Mouse (Mus musculus) left cerebral cortex, postnatal 10 days (tissue): ENCODE measurements around the gene Gm10198. TPM values are rescaled to one million over a fixed set of nuclear protein-coding genes. Genes with fewer than 3 reads are reported as not detected.

Experiments used
- DNase-seq, 2 experiments: peaks; one replicate each; pipeline ENCODE4 v3.0.0; 2021 to 2022; ENCODE audit warnings: low spot score in 2 of 2, mixed read lengths in 1 of 2; ENCODE audit errors: extremely low spot score in 1 of 2
- intact Hi-C: fragments of 180-260 bp; cut with DNase I; formaldehyde crosslinking; loops from one replicate; pipeline ENCODE4 v1.15.1; 2025
- total RNA-seq, 2 experiments: library from RNA; stranded (reverse); gene quantifications; 2 replicates each; pipeline ENCODE4 v1.2.3; 2021

The Gm10198 gene
- total RNA-seq, result not detected

DNA sequence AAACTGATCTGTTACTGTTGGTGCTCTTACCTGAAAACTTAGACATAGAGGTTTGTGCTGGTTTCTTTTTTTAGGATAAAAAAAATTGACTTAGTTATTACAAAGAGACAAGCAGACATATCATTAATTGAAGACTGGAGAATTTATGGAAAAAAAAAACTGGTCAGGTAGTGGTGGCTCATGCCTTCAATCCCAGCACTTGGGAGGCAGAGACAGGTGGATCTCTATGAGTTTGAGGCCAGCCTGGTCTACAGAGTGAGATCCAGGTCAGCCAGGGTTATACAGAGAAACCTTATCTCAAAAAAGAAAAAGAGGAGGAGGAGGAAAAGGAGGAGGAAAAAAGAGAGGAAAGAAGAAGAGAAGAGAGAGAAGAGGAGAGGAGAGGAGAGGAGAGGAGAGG, at the start of gene Gm10198:
Gene Gm10198, plus strand, starts transcription at position 301 of the 400 bp plus-strand sequence.
- intact Hi-C loops, result no loop called here

GRCm38 (mm10) chr13:111545286-111545685, 47.3 kb upstream of the Gm10198 start:
- intact Hi-C loops, result no loop called here
- no peak for DNase-seq

More for the DNA sequence above, at the start of gene Gm10198:
- no peak for DNase-seq

DNA sequence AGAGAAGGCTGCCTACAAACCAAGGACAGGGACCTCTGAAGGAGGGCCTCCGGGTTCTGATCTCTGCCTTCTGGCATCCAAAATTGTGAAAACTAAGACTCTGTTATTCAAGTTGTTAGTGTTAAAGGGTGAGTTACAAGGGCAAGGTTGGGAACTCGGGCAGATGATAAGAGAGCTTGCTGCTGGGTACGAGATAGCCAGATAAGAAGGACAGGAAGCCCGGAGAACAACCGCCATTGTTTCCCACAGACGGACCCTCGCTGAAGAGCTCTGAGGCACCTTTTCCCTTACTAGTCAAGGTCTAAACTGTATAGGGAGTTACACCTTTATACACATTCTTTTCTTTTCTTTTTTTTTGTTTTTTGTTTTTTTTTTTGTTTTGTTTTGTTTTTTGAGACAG, 39.8 kb upstream of the Gm10198 start:
- no peak for DNase-seq
- intact Hi-C loops, result no loop called here

GRCm38 (mm10) chr13:111553182-111553581, 39.4 kb upstream of the Gm10198 start:
- intact Hi-C loops, result no loop called here
- DNase-seq, result no peak

- intact Hi-C loops, result no loop called here
- DNase-seq, result no peak
These were observed 38.6 kb upstream of the Gm10198 start for GRCm38 (mm10) chr13:111553941-111554340.

GRCm38 (mm10) chr13:111555333-111555732, 37.3 kb upstream of the Gm10198 start:
- intact Hi-C loops, result no loop called here
- no peak for DNase-seq

- DNase-seq, result no peak
- intact Hi-C loops, result no loop called here
These were observed 36.2 kb upstream of the Gm10198 start for GRCm38 (mm10) chr13:111556375-111556774.

DNA sequence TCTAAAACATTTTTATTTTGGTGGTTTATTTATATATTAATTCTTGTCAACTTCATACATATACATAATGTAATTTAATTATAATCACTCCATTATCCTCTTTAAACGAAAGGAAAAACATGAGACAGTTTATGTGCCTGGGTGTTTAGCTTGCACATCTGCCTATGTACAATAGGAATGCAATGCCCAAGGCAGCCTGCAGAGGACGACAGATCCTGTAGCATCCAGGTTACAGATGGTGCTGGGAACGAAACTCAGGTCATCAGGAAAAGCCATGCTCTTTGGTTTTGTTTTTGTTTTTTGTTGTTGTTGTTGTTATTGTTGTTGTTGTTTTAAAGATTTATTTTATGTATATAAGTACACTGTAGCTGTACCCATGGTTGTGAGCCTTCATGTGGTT, 32.4 kb upstream of the Gm10198 start:
- intact Hi-C loops, result no loop called here
- DNase-seq, result no peak

DNA sequence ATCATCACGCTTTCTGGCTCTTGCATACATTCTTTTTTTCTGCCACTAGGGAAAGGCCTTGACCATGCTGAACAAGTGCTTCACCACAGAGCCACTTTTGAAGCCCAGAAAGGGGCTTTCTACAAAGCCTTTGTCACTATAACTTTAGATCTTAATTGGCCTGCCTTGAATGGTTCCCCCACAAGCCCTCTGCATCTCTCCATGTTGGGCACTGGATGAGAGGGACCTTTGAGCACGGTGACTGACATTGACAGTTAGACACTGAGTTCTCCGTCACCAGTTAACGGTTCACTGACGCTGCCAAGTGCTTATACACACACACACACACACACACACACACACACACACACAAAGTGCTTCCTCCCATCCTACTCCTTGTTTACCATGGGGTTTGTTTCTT, 30.0 kb upstream of the Gm10198 start:
- intact Hi-C loops, result no loop called here
- DNase-seq, result no peak

DNA sequence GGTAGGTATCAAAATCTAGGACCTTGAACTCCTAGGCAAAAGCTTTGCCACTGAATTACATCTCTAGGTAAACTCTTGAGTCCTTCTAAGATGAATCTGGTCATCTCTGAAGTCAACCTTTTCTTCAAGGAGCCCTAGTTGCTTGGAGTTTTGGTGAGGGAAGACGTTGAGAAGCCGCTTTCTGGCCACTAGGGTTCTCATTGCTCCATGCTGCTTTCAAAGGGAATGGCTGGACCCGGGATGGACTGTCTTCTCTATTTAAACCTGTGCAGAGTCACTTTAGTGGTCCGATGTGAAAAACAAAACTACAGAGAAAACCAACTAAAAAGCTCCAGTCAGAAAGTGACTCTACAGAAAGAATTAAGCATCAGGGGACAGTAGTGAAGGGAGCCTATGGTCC, 18.4 kb upstream of the Gm10198 start:
- intact Hi-C loops, result no loop called here
- no peak for DNase-seq

GRCm38 (mm10) chr13:111577177-111577576, 15.4 kb upstream of the Gm10198 start:
- intact Hi-C loops, result no loop called here
- DNase-seq, result no peak

DNA sequence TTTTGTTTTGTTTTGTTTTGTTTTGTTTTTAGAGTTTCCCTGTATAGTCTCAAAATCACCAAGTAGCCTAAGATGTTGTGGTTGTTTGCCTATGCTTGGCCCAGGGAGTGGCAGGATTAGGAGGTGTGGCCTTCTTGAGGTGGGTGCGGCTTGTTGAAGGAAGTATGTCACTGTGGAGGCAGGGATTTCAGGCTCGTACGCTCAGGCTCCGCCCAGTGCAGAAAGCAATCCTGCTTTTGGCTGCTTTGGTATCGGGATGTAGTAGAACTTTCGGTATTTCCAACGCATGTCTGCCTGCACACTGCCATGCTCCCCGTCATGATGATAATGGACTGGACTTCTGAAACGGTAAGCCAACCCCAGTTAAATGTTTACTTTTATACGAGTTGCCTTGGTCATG, 12.5 kb upstream of the Gm10198 start:
- intact Hi-C loops, result no loop called here
- no peak for DNase-seq

GRCm38 (mm10) chr13:111598111-111598510, 5.5 kb downstream of the Gm10198 start:
- intact Hi-C loops, result no loop called here
- DNase-seq, result no peak

DNA sequence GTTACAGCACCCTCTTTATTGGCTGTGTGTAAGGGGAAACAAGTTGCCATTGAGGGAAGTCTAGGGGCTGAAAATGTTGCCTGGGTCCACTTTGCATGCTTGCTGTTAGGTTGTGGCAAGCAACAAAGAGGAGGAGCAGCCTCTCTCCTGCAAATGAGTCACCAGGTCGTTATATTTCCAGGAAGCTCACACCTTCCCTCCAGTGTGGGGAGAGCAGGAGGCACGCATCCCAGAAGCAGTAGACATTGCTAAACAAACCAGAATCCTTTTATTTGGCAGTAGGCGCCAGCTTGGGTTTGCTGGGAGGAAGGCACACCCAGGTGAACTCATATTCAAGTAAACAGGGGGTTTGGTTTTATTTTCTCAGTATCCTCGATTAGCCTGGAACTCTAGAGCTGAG, 8.8 kb downstream of the Gm10198 start:
- no peak for DNase-seq
- intact Hi-C loops, result no loop called here

DNA sequence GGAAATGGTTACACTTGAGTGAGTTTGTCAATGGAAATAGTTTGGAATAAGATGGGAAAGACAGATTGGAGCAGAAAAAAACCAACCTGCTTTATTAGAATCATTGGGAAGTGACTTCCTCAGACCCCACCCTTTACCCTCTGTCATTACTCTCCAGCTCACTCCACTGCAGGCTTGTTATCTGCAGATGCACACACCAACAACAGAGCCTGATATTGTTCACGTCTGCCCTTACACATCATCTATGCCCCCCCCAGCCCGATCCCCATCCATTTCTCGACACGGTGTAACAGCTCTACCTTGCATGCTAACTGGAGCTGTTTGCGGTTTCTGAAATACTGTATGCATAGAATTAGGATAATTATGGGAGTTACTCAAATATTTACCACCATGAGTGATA, 12.2 kb downstream of the Gm10198 start:
- intact Hi-C loops, result no loop called here
- no peak for DNase-seq

DNA sequence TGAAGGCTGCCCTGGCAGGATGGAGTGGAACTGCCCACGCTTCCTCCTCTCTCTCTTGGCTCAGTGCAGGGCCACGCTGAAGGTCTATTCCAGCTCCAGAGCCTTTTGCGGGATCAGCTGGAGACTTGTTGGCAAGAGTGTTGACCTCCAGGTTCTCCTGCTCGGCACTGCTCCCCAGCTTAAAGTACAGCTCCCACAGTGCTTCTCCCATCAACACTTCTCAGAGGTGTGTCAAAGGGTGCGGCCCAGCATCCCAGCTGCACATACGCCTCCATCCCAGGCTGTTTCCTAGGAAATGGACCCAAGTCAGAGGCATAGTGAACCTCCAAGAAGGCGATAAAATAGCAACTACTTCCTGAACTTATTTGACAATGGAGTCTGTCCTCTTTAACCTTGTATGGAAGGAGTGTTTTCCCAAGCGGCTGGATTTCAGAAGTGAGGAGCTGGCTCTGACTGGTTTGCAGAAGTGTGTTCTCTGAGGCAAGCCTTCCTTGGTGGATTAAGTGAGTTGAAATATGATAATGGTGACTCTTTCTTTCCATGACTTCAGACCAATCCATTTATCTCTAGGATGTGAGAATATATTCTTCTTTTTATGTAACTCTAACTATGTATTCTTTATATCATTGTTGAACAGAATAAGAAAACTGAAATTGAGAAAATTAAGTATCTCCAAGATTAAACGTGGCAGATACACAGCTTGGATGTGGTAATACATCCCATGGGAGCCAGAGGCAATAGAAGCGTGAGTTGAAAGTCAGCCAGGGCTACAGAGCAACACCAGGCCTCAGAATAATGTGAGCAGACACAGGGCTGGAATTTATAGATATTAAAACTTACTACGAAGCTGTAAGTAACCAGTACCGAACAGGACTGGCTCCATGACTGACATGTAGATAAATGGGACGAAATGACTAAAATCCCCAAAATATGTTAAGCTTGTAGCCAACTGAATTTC, 23.9 kb downstream of the Gm10198 start:
- intact Hi-C loops, result no loop called here

DNA sequence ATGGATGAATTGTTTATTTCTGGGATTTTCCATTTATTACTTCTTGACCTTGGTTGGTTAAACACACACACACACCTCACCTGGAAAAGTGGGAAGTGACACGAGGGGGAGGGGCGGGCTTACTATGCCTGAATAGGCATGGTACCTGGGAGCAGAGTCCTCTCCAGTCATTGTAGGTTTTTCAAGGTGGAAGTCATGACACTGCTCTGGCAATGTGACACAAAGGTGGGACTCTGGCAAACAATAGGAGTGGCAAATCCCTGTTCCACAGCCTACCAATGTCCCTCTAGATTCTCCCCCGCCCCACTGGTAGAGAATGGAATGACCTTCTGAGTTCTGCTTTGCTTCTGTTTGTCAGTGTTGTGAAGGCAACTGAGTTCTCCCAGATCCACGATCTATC, 27.8 kb downstream of the Gm10198 start:
- intact Hi-C loops, result no loop called here
- no peak for DNase-seq

More for the DNA sequence above, 23.9 kb downstream of the Gm10198 start:
- DNase-seq, result no peak

DNA sequence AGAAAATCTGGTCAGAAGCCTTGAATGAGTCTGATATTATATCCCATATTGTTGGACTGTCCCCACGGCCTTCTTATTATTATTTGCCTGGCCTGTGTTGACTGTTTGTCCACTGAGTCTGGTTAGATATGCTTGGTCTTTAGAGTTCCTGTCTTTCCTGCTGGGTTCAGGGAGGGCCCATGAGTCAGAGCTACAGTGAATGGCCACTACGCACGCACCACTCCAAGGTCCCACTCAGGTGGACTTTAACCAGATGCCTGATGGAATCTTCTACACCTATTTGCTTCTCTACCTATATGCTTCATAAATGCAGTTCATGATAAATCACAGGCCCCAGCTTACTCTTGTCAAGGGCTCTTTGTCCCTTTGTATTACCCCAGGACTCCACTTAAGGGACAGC, 29.8 kb downstream of the Gm10198 start:
- intact Hi-C loops, result no loop called here
- no peak for DNase-seq

- intact Hi-C loops, result no loop called here
- no peak for DNase-seq
These were observed 30.5 kb downstream of the Gm10198 start for GRCm38 (mm10) chr13:111623112-111623511.

- no peak for DNase-seq
- intact Hi-C loops, result no loop called here
These were observed 31.5 kb downstream of the Gm10198 start for GRCm38 (mm10) chr13:111624115-111624514.
